In the genomic region with DNA sequence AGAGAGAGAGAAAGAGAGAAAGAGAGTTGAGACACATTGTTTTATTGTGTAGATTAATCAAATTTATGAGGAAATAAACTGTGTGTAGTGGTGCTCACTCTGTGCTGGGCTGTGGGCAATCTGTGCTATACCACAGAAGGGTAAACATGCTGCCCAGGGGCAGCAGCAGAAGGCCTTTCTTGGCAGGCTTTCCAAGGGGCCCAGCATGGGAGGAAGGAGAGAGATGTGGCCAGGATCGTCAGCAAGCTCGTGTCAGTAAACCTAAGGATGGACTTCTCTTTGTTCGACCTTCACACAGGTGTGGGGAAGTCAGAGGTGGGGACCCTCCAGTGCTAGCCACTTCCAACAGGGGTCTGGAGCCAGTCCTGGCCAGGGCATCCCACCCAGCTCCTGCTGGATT, we compare ENCODE assay signal across 20 mouse cellular contexts.
A peak's percentile ranks its signal among the peaks of the same experiment; 100 is the strongest.
DNase-seq lines count a peak whose midpoint lies in the region; ATAC-seq and TF ChIP-seq lines count a peak whose summit lies in the region.
"Had no signal": no experiment of that assay in that cellular context is flagged by ENCODE, and none has a peak within 500 bp of the region (broad histone marks: within the 10 kb centered on the region; RNA-seq: fewer than 3 reads in every experiment).

No protein-coding gene starts in this region.

- no peak for ATAC-seq in liver, embryonic 11.5 days (replicated peaks; ENCODE audit: low FRiP score)
- ATAC-seq in liver, embryonic 12.5 days: no peak
- ATAC-seq in stomach, postnatal 0 days (ENCODE audit: low FRiP score, low TSS enrichment): no peak
- ATAC-seq: activated CD4-positive, CD25-positive, alpha-beta regulatory T cell, adult 4 months; forebrain, embryonic 16.5 days; hindbrain, postnatal 0 days; Patski had no signal

- no peak for TF ChIP-seq POLR2A in cerebellum, adult 2 months (IDR thresholded peaks at IDR 0.05; ENCODE audit: borderline replicate concordance, insufficient read depth, low read length)

- no peak overlapping the region for H3K4me3 ChIP-seq in cerebellum, adult 2 months (replicated peaks; ENCODE audit: insufficient read depth, low read depth, low read length)
- H3K4me3 ChIP-seq in liver, embryonic 11.5 days (ENCODE audit: low read depth, low read length): no peak overlapping the region
- H3K4me3 ChIP-seq in liver, embryonic 12.5 days: no peak overlapping the region
- H3K4me3 ChIP-seq in stomach, postnatal 0 days (ENCODE audit: low read depth, low read length): no peak overlapping the region
- H3K4me3 ChIP-seq: embryonic facial prominence, embryonic 12.5 days; forebrain, embryonic 12.5 days; gastrocnemius, adult 2 months; heart, embryonic 13.5 days; hindbrain, embryonic 13.5 days had no signal

- no peaks in the 10 kb centered on the region for H3K9me3 ChIP-seq in liver, embryonic 11.5 days (ENCODE audit: control insufficient read depth, low read length)
- H3K9me3 ChIP-seq in liver, embryonic 12.5 days (replicated peaks): no peaks in the 10 kb centered on the region
- no peaks in the 10 kb centered on the region for H3K9me3 ChIP-seq in stomach, postnatal 0 days (ENCODE audit: control insufficient read depth, low read length)
- H3K9me3 ChIP-seq: embryonic facial prominence, embryonic 12.5 days; forebrain, embryonic 12.5 days; heart, embryonic 13.5 days; hindbrain, embryonic 13.5 days had no signal

- H3K4me2 ChIP-seq in liver, embryonic 11.5 days: no peak overlapping the region
- H3K4me2 ChIP-seq in liver, embryonic 12.5 days: no peak overlapping the region
- no peak overlapping the region for H3K4me2 ChIP-seq in stomach, postnatal 0 days (replicated peaks; ENCODE audit: low read depth)
- H3K4me2 ChIP-seq: embryonic facial prominence, embryonic 12.5 days; forebrain, embryonic 12.5 days; heart, embryonic 13.5 days; hindbrain, embryonic 13.5 days had no signal

- no peaks in the 10 kb centered on the region for H3K36me3 ChIP-seq in liver, embryonic 11.5 days (ENCODE audit: control insufficient read depth, insufficient read depth, low read length)
- no peaks in the 10 kb centered on the region for H3K36me3 ChIP-seq in liver, embryonic 12.5 days
- no peaks in the 10 kb centered on the region for H3K36me3 ChIP-seq in stomach, postnatal 0 days (ENCODE audit: control insufficient read depth, insufficient read depth, low read length)
- H3K36me3 ChIP-seq: embryonic facial prominence, embryonic 12.5 days; forebrain, embryonic 12.5 days; heart, embryonic 13.5 days; hindbrain, embryonic 13.5 days had no signal

- no peaks in the 10 kb centered on the region for H3K27me3 ChIP-seq in cerebellum, adult 2 months (ENCODE audit: control insufficient read depth, insufficient read depth, low read length)
- no peaks in the 10 kb centered on the region for H3K27me3 ChIP-seq in liver, embryonic 11.5 days (replicated peaks; ENCODE audit: control insufficient read depth, insufficient read depth, low read length)
- H3K27me3 ChIP-seq in liver, embryonic 12.5 days (replicated peaks): no peaks in the 10 kb centered on the region
- H3K27me3 ChIP-seq in stomach, postnatal 0 days (ENCODE audit: control insufficient read depth, insufficient read depth, low read length): no peaks in the 10 kb centered on the region
- H3K27me3 ChIP-seq: embryonic facial prominence, embryonic 12.5 days; forebrain, embryonic 12.5 days; heart, embryonic 13.5 days; hindbrain, embryonic 13.5 days; Patski had no signal

- no peak for TF ChIP-seq EP300 in stomach, postnatal 0 days (optimal IDR thresholded peaks at IDR 0.05)

- H3K27ac ChIP-seq in cerebellum, adult 2 months (ENCODE audit: insufficient read depth, low read length): no peak overlapping the region
- H3K27ac ChIP-seq in liver, embryonic 11.5 days (ENCODE audit: low read depth, low read length): no peak overlapping the region
- H3K27ac ChIP-seq in liver, embryonic 12.5 days: no peak overlapping the region
- H3K27ac ChIP-seq in stomach, postnatal 0 days (replicated peaks): 0 out of 2 replicates have a peak overlapping the region, but pooled peaks have one; percentile 24
- H3K27ac ChIP-seq: embryonic facial prominence, embryonic 12.5 days; forebrain, embryonic 12.5 days; gastrocnemius, adult 2 months; heart, embryonic 13.5 days; hindbrain, embryonic 13.5 days; hindbrain, postnatal 0 days had no signal

- H3K4me1 ChIP-seq in cerebellum, adult 2 months (ENCODE audit: control insufficient read depth, insufficient read depth, low read length): peaks cover 8% of the 10 kb centered on the region; the same call in 1 of the 2 replicates
- no peaks in the 10 kb centered on the region for H3K4me1 ChIP-seq in liver, embryonic 11.5 days (replicated peaks; ENCODE audit: control insufficient read depth, insufficient read depth, low read length)
- H3K4me1 ChIP-seq in liver, embryonic 12.5 days: no peaks in the 10 kb centered on the region
- H3K4me1 ChIP-seq in stomach, postnatal 0 days (replicated peaks; ENCODE audit: control insufficient read depth, insufficient read depth): no peaks in the 10 kb centered on the region
- H3K4me1 ChIP-seq: embryonic facial prominence, embryonic 12.5 days; forebrain, embryonic 12.5 days; heart, embryonic 13.5 days; hindbrain, embryonic 13.5 days had no signal

- DNase-seq in cerebellum, adult 2 months: peak; percentile 13 to 41
- DNase-seq in cerebellum, adult 8-10 months: no peak
- peak; percentile 14 for DNase-seq in liver, embryonic 11.5 days (ENCODE audit: low spot score)
- peak; percentile 51 to 69 for DNase-seq in cerebellum, postnatal 25 days
- DNase-seq in stomach, postnatal 0 days (ENCODE audit: low spot score): no peak
- DNase-seq in testis, postnatal 10 days (ENCODE audit: low spot score): no peak
- DNase-seq: adrenal gland, postnatal 14 days; gastrocnemius, adult 2 months; gastrocnemius, postnatal 25 days; heart, postnatal 36 days; kidney, adult 11 months had no signal

- 6% methylated on average over 3 of the region's 3 CpGs for WGBS in cerebellum, adult 2 months
- 74% methylated on average over 3 of the region's 3 CpGs for WGBS in liver, embryonic 11.5 days
- WGBS in liver, embryonic 12.5 days (ENCODE audit: insufficient replicate concordance): 64% methylated on average over 3 of the region's 3 CpGs
- WGBS in stomach, postnatal 0 days: 49% methylated on average over 3 of the region's 3 CpGs

- no peak for TF ChIP-seq CTCF in cerebellum, adult 2 months (IDR thresholded peaks at IDR 0.05; ENCODE audit: borderline replicate concordance, insufficient read depth, low read depth, low read length)
- no peak for TF ChIP-seq CTCF in stomach, postnatal 0 days (IDR thresholded peaks at IDR 0.05; ENCODE audit: low read depth)

- H3K9ac ChIP-seq in liver, embryonic 11.5 days (ENCODE audit: low read depth, low read length): no peak overlapping the region
- H3K9ac ChIP-seq in liver, embryonic 12.5 days: no peak overlapping the region
- H3K9ac ChIP-seq in stomach, postnatal 0 days (ENCODE audit: low read length): no peak overlapping the region
- H3K9ac ChIP-seq: embryonic facial prominence, embryonic 12.5 days; forebrain, embryonic 12.5 days; heart, embryonic 13.5 days; hindbrain, embryonic 13.5 days had no signal

Comparison
In these comparisons a context has a peak if more than half of its experiments do, and no peak if none do; other contexts are left out.
1. DNase-seq: peak in cerebellum, adult 2 months (2 of 2), liver, embryonic 11.5 days (single experiment) and cerebellum, postnatal 25 days (2 of 2); none in cerebellum, adult 8-10 months (single experiment), stomach, postnatal 0 days (single experiment) and testis, postnatal 10 days (single experiment).